Mouse (Mus musculus): Measurements from ENCODE around the gene Sntb2. TPM values are rescaled to one million over a fixed set of nuclear protein-coding genes. Genes with fewer than 3 reads are reported as not detected.

The Sntb2 gene
- 10 to 100 TPM; 19.1 to 24.3 TPM for total RNA-seq (2023)

GRCm38 (mm10) chr8:106935324-106935869, at the start of gene Sntb2:
Gene Sntb2, plus strand, starts transcription at chr8:106935750.

GRCm38 (mm10) chr8:106893481-106894156, 41.9 kb upstream of the Sntb2 start, which contains the start of gene Utp4:
Gene Utp4, plus strand, starts transcription at chr8:106893636.

GRCm38 (mm10) chr8:107030650-107031576, 95.4 kb downstream of the Sntb2 start, which contains the start of gene Vps4a:
Gene Vps4a, plus strand, starts transcription at chr8:107031222.

GRCm38 (mm10) chr8:107048061-107048941, 112.8 kb downstream of the Sntb2 start, which contains the start of gene Pdf:
Gene Pdf, minus strand, starts transcription at chr8:107048614.

GRCm38 (mm10) chr8:107056076-107056972, 120.8 kb downstream of the Sntb2 start, which contains the start of the genes Cog8 and Nip7:
Gene Cog8, minus strand, starts transcription at chr8:107056689.
Gene Nip7, plus strand, starts transcription at chr8:107056877.

GRCm38 (mm10) chr8:107065511-107066496, 130.3 kb downstream of the Sntb2 start, which contains the start of gene Tmed6:
Gene Tmed6, minus strand, starts transcription at chr8:107065644.

Other genes with a start within 250 kb of the Sntb2 start
- gene Has3, start 65.5 kb upstream of the Sntb2 start, total RNA-seq (2023): under 1 TPM in 1 of 2 experiments, not detected in 1; 0.31 TPM
- 1 to 10 TPM; 9.5 TPM for gene Utp4, start 42.1 kb upstream of the Sntb2 start, total RNA-seq (2023)
- gene Vps4a, start 95.5 kb downstream of the Sntb2 start, total RNA-seq (2023): 10 to 100 TPM; 28.6 to 31.5 TPM
- 1 to 10 TPM; 4.5 to 4.7 TPM for gene Pdf, start 112.9 kb downstream of the Sntb2 start, total RNA-seq (2023)
- gene Cog8, start 120.9 kb downstream of the Sntb2 start, total RNA-seq (2023): 10 to 100 TPM; 17.1 to 18.3 TPM
- 10 to 100 TPM; 17.1 to 17.7 TPM for gene Nip7, start 121.1 kb downstream of the Sntb2 start, total RNA-seq (2023)
- gene Tmed6, start 129.9 kb downstream of the Sntb2 start, total RNA-seq (2023): under 1 TPM in 1 of 2 experiments, not detected in 1; 0.55 TPM
- gene Terf2, start 160.8 kb downstream of the Sntb2 start, total RNA-seq (2023): 10 to 100 TPM; 15.2 to 15.6 TPM
- gene Cyb5b, start 214.9 kb downstream of the Sntb2 start, total RNA-seq (2023): 10 to 100 TPM; 19.1 to 22.8 TPM

Data from neutrophil, adult 83 days (primary cell).